Mouse (Mus musculus): Measurements from ENCODE around the gene 4930402F06Rik. TPM values are rescaled to one million over a fixed set of nuclear protein-coding genes. Genes with fewer than 3 reads are reported as not detected.

The 4930402F06Rik gene
- polyA plus RNA-seq, 1 experiment from 2014 or later: not detected

DNA sequence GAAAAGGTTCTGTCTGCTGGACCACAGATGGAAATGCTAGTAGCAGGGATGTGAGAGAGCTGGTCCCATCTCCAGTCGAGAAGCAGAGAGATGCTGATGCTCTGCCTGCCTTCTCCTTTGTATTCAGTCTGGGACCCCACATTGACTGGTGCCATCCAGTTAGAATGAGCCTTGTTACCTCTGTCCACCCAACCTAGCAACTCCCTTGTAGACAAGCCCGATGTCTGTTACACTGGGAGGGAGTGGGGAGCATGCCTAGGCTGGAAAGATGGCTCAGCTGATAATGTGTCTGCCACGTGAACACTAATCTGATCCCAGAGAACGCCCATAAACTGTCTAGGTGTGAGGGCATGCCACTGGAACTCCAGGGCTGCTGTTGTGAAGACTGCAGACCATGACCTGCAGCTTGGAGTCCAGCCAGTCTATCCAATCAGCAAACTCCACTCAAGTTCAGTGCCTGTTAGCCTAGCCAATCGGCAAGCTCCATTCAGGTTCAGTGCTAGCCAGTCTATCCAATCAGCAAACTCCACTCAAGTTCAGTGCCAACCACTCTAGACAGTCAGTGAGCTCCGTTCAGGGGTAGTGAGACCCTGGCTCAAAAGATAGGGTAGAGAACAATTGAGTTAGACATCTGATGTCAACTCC lies 1.3 kb upstream of the 4930402F06Rik start:
- ATAC-seq (ENCODE audit: insufficient number of reproducible peaks, insufficient read depth, low FRiP score, low TSS enrichment, low read depth): peak; percentile 43; the same call in 1 of the 2 replicates
- Histone ChIP-seq H3K4me3 (no peak overlapping the region), H3K27me3 (no peaks in the 10 kb centered on the region), H3K4me2 (no peak overlapping the region), H3K4me1 (peaks cover 14% of the 10 kb centered on the region; the same call in 1 of the 2 replicates), H3K27ac (no peak overlapping the region), H3K9ac (no peak overlapping the region), H3K9me3 (no peaks in the 10 kb centered on the region), H3K36me3 (peaks cover 6% of the 10 kb centered on the region; the same call in 1 of the 2 replicates)
- 74% methylated on average over 6 of the region's 6 CpGs for WGBS

- no peak overlapping the region for H3K27ac ChIP-seq
- peaks cover 6% of the 10 kb centered on the region; the same call in 1 of the 2 replicates for H3K36me3 ChIP-seq
- 52% methylated on average over 11 of the region's 11 CpGs for WGBS
- no peak for ATAC-seq (ENCODE audit: insufficient number of reproducible peaks, insufficient read depth, low FRiP score, low TSS enrichment, low read depth)
- H3K4me1 ChIP-seq: peaks cover 14% of the 10 kb centered on the region; the same call in 1 of the 2 replicates
- no peak overlapping the region for H3K9ac ChIP-seq
- no peak overlapping the region for H3K4me2 ChIP-seq
- H3K4me3 ChIP-seq: no peak overlapping the region
- no peaks in the 10 kb centered on the region for H3K27me3 ChIP-seq
- no peaks in the 10 kb centered on the region for H3K9me3 ChIP-seq
Observed at GRCm38 (mm10) chr2:35397590-35398173, 707 bp upstream of the 4930402F06Rik start.

DNA sequence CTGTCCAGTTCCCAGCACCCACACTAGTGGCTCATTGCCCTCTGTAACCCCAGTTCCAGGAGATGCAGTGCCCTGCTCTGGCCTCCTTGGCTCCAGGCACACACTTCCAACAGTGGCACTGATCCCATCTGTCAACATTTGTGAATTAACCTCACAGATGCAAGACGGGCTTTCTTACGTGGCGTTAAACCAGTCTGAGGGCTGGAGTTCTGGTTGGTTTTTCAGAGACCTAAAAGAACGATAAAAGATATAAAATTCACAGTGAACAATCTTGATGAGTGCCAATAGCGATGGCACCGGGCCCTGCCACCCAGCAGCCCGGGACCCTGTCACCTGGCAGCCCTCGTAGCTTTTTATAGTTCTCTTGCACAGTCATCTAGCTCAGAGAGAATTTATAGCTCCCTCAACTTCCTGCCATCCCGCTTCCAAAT lies 11.5 kb downstream of the 4930402F06Rik start:
- 82% methylated on average over 9 of the region's 9 CpGs for WGBS
- no peak overlapping the region for H3K4me3 ChIP-seq
- H3K27ac ChIP-seq: no peak overlapping the region
- H3K9ac ChIP-seq: no peak overlapping the region
- no peak overlapping the region for H3K4me2 ChIP-seq
- no peaks in the 10 kb centered on the region for H3K27me3 ChIP-seq
- H3K36me3 ChIP-seq: no peaks in the 10 kb centered on the region
- no peaks in the 10 kb centered on the region for H3K4me1 ChIP-seq
- ATAC-seq (ENCODE audit: insufficient number of reproducible peaks, insufficient read depth, low FRiP score, low TSS enrichment, low read depth): no peak
- H3K9me3 ChIP-seq: peaks cover 6% of the 10 kb centered on the region

- WGBS: 66% methylated on average over 9 of the region's 9 CpGs
- H3K4me3 ChIP-seq: no peak overlapping the region
- no peak for ATAC-seq (ENCODE audit: insufficient number of reproducible peaks, insufficient read depth, low FRiP score, low TSS enrichment, low read depth)
Observed at GRCm38 (mm10) chr2:35379306-35379705, 17.7 kb downstream of the 4930402F06Rik start.

DNA sequence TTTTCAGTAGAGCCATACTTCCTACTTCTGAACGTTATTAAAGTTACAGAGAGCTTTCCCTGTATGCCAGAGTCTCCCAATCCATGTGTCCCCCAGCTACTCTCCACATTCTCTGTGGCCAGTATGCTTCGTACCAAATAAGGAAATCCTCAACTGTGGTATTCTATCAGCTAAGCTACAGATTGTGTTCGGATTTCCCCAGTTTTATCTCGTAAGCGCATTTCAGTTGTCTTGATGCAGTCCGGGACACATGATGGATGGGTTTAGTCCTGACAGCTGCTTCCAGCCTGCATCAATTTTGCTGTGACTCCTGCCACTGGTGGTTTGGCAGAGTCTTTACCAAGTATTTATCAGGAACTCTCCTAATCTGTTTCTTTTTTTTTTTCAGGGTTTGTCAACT lies 19.4 kb downstream of the 4930402F06Rik start:
- Histone ChIP-seq H3K9ac (no peak overlapping the region), H3K4me1 (no peaks in the 10 kb centered on the region), H3K9me3 (no peaks in the 10 kb centered on the region), H3K4me3 (no peak overlapping the region), H3K36me3 (no peaks in the 10 kb centered on the region), H3K27ac (no peak overlapping the region), H3K4me2 (no peak overlapping the region), H3K27me3 (no peaks in the 10 kb centered on the region)
- WGBS: 58% methylated on average over 6 of the region's 6 CpGs
- no peak for ATAC-seq (ENCODE audit: insufficient number of reproducible peaks, insufficient read depth, low FRiP score, low TSS enrichment, low read depth)

More at GRCm38 (mm10) chr2:35379306-35379705, 17.7 kb downstream of the 4930402F06Rik start:
- no peak overlapping the region for H3K27ac ChIP-seq
- no peak overlapping the region for H3K9ac ChIP-seq
- no peak overlapping the region for H3K4me2 ChIP-seq
- H3K27me3 ChIP-seq: no peaks in the 10 kb centered on the region
- no peaks in the 10 kb centered on the region for H3K4me1 ChIP-seq
- H3K36me3 ChIP-seq: no peaks in the 10 kb centered on the region
- H3K9me3 ChIP-seq: no peaks in the 10 kb centered on the region

GRCm38 (mm10) chr2:35373003-35373402 lies 24.0 kb downstream of the 4930402F06Rik start:
- 10% methylated on average over 3 of the region's 3 CpGs for WGBS
- H3K9ac ChIP-seq: no peak overlapping the region
- no peak for ATAC-seq (ENCODE audit: insufficient number of reproducible peaks, insufficient read depth, low FRiP score, low TSS enrichment, low read depth)
- no peaks in the 10 kb centered on the region for H3K36me3 ChIP-seq
- no peak overlapping the region for H3K4me3 ChIP-seq
- H3K4me2 ChIP-seq: no peak overlapping the region
- H3K27ac ChIP-seq: no peak overlapping the region
- no peaks in the 10 kb centered on the region for H3K27me3 ChIP-seq
- no peaks in the 10 kb centered on the region for H3K9me3 ChIP-seq
- no peaks in the 10 kb centered on the region for H3K4me1 ChIP-seq

GRCm38 (mm10) chr2:35370686-35371085 lies 26.3 kb downstream of the 4930402F06Rik start:
- Histone ChIP-seq H3K4me2 (no peak overlapping the region), H3K4me1 (no peaks in the 10 kb centered on the region), H3K4me3 (no peak overlapping the region), H3K27me3 (no peaks in the 10 kb centered on the region), H3K9me3 (no peaks in the 10 kb centered on the region), H3K9ac (no peak overlapping the region), H3K36me3 (no peaks in the 10 kb centered on the region), H3K27ac (no peak overlapping the region)
- no peak for ATAC-seq (ENCODE audit: insufficient number of reproducible peaks, insufficient read depth, low FRiP score, low TSS enrichment, low read depth)

DNA sequence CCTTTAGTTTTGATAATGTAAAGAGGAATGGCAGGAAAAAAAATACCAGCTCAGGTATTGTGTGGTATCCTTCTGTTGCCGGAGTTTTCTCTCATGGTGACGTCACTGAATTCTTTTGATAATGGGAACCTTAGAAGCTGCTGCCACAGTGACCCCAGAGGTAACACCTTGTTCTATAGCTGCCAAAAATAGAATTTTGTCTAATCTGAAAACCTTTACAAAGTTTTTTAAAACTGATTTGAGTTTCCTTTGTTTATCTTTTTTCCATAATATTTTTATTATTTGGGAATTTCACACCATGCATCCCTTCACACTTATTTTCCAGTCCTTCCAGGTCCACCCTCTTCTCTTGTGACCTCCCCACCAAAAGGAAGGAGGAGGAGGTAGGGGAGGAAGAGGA lies 29.3 kb downstream of the 4930402F06Rik start, which contains the start of gene 4930568D16Rik:
4930568D16Rik (minus strand) TSS at position 101 of the 400 bp plus-strand sequence.
- no peaks in the 10 kb centered on the region for H3K36me3 ChIP-seq
- H3K4me2 ChIP-seq: no peak within 1 kb of the TSS
- H3K27ac ChIP-seq: no peak within 1 kb of the TSS
- 0 out of 2 replicates have a peak, but pooled peaks cover 4% of the 10 kb centered on the region for H3K9me3 ChIP-seq
- no peaks in the 10 kb centered on the region for H3K27me3 ChIP-seq
- ATAC-seq (ENCODE audit: insufficient number of reproducible peaks, insufficient read depth, low FRiP score, low TSS enrichment, low read depth): no peak
- whole genome bisulfite sequencing: 73% methylated on average over 2 of the region's 2 CpGs
- no peak within 1 kb of the TSS for H3K4me3 ChIP-seq
- H3K9ac ChIP-seq: no peak within 1 kb of the TSS
- no peaks in the 10 kb centered on the region for H3K4me1 ChIP-seq

DNA sequence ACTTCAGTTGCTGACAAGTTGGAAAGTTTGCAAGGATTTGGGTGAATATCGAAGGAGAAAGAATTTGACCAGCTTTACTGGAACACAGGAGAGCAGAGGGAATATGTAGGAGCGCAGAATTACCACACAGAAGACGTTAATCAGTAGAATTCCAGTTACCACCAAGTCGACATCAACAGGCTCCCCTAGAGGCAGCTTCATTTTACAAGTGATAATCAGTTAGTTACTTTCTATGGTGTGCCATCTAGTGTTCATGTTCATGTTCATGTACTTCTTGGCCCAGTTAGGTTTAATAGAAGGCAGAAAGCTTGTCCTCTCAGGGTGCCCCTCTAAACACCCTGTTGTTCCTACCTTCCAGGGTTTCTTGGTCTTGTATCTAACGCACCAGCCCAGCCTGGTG lies 47.8 kb downstream of the 4930402F06Rik start:
- no peak overlapping the region for H3K27ac ChIP-seq
- no peaks in the 10 kb centered on the region for H3K27me3 ChIP-seq

DNA sequence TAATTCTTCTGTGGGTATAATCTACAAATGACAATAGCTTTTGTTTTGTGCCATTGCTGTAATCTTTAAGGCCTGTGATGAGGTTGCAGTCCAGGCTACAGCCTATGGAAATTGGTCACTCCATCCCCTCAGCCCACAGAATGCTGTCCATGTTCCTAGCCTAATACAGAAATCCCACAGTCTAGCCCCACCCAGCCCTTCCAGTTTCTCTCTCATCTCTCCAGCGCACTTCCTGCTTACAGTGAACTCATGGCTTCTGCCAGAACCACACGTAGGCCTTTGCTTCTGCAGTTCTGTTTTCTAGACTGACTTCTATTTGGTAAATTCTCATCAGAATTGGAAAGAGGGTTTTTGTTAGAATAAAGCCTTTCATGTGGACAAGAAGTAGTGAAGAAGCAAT lies 51.0 kb downstream of the 4930402F06Rik start:
- Histone ChIP-seq H3K36me3 (no peaks in the 10 kb centered on the region), H3K4me3 (no peak overlapping the region), H3K27me3 (no peaks in the 10 kb centered on the region), H3K9ac (no peak overlapping the region), H3K4me1 (no peaks in the 10 kb centered on the region), H3K4me2 (no peak overlapping the region), H3K27ac (no peak overlapping the region), H3K9me3 (no peaks in the 10 kb centered on the region)
- WGBS: 81% methylated on average over 2 of the region's 2 CpGs
- no peak for ATAC-seq (ENCODE audit: insufficient number of reproducible peaks, insufficient read depth, low FRiP score, low TSS enrichment, low read depth)

More for the DNA sequence above, 47.8 kb downstream of the 4930402F06Rik start:
- WGBS: 54% methylated on average over 5 of the region's 5 CpGs
- Histone ChIP-seq H3K9me3 (no peaks in the 10 kb centered on the region), H3K4me3 (no peak overlapping the region), H3K36me3 (no peaks in the 10 kb centered on the region), H3K4me1 (no peaks in the 10 kb centered on the region), H3K4me2 (no peak overlapping the region), H3K9ac (no peak overlapping the region)
- ATAC-seq (ENCODE audit: insufficient number of reproducible peaks, insufficient read depth, low FRiP score, low TSS enrichment, low read depth): no peak

- no peak overlapping the region for H3K4me3 ChIP-seq
- H3K9me3 ChIP-seq: no peaks in the 10 kb centered on the region
- no peaks in the 10 kb centered on the region for H3K36me3 ChIP-seq
- H3K4me1 ChIP-seq: peaks cover under 1% of the 10 kb centered on the region; the same call in 1 of the 2 replicates
- no peaks in the 10 kb centered on the region for H3K27me3 ChIP-seq
- H3K27ac ChIP-seq: no peak overlapping the region
- WGBS: 70% methylated on average over 3 of the region's 3 CpGs
- ATAC-seq (ENCODE audit: insufficient number of reproducible peaks, insufficient read depth, low FRiP score, low TSS enrichment, low read depth): no peak
- no peak overlapping the region for H3K4me2 ChIP-seq
- no peak overlapping the region for H3K9ac ChIP-seq
Observed at GRCm38 (mm10) chr2:35342605-35343004, 54.4 kb downstream of the 4930402F06Rik start.

GRCm38 (mm10) chr2:35338707-35339106 lies 58.3 kb downstream of the 4930402F06Rik start:
- no peaks in the 10 kb centered on the region for H3K27me3 ChIP-seq
- no peak overlapping the region for H3K4me2 ChIP-seq
- no peaks in the 10 kb centered on the region for H3K36me3 ChIP-seq
- ATAC-seq (ENCODE audit: insufficient number of reproducible peaks, insufficient read depth, low FRiP score, low TSS enrichment, low read depth): no peak
- H3K4me1 ChIP-seq: peaks cover 20% of the 10 kb centered on the region
- WGBS: 82% methylated on average over 6 of the region's 6 CpGs
- H3K9ac ChIP-seq: no peak overlapping the region
- no peaks in the 10 kb centered on the region for H3K9me3 ChIP-seq
- H3K4me3 ChIP-seq: no peak overlapping the region
- no peak overlapping the region for H3K27ac ChIP-seq
